Mouse (Mus musculus): ENCODE measurements around the gene Myd88.

The Myd88 gene

DNA sequence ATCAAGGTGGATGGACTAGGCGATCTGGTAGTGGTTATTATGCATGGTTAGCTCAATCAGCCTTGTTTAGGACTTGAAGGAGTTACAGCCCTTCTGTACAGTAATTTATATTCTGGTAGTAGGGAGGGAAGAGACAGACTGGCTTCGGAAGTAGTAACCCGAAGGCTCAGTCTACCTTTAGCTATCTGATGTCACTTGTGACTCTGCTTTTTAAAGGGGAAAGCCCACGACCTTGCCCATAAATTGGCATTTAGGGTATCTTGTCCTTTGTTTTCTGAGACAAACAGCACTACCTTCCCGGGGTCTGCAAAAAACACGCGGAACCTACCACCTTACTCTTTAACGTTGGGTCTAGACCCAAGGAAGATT, 1.0 kb downstream of the Myd88 start:
- DNase-seq (ENCODE audit: low read depth in 1 of 2, low spot score in 2 of 2): no peak

DNA sequence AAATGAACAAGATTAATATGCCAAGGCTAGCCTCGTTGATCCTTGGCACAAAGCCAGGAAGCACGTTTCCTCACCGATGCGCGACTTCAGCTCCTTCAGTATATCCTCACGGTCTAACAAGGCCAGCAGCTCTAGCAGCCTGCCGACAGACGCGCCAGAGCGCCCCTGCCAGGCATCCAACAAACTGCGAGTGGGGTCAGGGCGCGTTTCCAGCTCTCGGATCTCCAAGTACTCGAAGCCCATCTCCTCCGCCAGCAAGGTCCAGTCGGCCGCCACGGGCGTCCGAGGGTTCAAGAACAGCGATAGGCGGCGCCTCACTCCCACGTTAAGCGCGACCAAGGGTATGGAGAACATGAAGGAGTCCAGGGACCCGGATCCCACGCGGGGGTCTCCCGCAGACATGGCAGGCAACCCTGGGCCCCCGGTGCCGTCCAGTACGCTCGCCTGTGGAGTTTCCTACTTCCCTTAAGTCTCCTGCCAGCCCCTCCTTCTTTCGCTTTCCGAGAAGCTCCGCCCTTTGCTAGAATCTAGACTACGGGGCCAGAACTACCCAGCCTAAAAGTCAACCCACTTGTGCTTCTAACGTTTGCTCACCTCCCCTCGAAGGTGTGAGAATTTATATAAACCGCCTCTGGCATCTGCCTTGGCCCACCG, 1.5 kb downstream of the Myd88 start, which contains the start of gene Acaa1a:
TSS of gene Acaa1a (plus strand) at position 119 of the 654 bp plus-strand sequence.
- DNase-seq (ENCODE audit: low read depth in 1 of 2, low spot score in 2 of 2): peak in 1 of 2 experiments; percentile 63

DNA sequence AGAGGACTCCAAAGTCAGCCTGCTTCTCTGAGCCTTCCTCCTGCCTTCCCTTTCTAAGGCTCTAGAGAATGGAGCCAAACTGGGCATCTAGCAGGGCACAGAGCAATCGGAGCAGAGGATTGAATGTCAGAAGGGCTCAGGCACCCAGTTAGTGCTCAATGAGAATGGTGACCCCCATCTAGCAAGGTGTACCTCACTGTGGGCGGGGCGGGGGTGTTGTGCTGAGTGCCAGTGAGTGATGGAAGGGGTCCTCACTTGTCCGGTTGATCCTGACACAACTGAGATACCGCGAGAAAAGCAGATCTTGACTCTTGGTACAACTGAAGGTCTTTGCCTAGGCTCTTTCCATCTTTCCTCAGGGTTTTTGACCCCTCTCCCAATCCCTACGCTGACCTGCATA, 2.1 kb downstream of the Myd88 start:
- no peak for DNase-seq (ENCODE audit: low read depth in 1 of 2, low spot score in 2 of 2)

DNA sequence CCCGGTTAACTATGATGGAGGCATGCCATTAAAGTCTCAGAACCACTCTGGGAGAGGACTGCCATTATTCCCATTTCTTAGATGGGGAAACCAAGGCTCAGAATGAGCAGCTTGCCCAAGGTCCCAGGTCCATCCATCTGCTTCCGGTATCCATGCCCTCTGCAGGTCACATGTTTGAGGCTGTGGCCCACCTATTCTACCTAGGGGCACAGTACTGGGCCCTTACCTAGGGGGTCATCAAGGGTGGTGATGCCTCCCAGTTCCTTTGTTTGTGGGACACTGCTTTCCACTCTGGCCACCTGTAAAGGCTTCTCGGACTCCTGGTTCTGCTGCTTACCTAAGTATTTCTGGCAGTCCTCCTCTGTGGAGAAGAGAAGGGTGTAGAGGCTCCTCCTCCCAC, 2.9 kb downstream of the Myd88 start:
- no peak for DNase-seq (ENCODE audit: low read depth in 1 of 2, low spot score in 2 of 2)

DNA sequence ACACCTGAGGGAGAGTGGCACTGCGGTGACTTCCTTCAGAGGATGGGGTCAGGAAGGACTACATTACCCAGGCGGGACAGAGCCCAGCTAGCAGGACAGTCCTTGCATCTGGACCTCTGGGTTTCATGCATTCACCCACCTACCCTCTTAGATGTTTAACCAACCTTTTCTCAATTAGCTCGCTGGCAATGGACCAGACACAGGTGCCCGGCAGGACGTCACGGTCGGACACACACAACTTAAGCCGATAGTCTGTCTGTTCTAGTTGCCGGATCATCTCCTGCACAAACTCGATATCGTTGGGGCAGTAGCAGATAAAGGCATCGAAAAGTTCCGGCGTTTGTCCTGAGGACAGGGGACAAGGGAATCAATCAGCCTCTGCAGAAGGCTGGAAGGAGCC, 3.4 kb downstream of the Myd88 start:
- DNase-seq (ENCODE audit: low read depth in 1 of 2, low spot score in 2 of 2): no peak

DNA sequence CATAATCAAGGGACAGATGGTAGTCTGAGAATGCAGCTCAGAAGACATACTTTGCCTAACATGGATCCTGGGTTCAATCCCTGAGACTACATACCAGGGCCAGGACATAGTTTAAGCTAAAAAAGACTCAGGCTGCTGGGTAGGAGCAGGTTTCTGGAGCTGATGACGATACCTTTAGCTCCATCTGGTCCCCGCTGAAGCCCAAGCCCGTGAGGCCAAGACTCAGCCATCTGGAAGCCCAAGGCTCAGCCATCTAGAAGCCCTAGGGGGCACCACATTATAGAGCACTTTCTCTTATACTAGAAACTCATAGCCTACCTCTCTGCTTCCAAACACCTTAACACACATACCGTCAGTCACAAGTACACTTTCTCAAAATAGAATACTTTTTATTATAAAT, 5.6 kb downstream of the Myd88 start:
- DNase-seq (ENCODE audit: low read depth in 1 of 2, low spot score in 2 of 2): no peak

DNA sequence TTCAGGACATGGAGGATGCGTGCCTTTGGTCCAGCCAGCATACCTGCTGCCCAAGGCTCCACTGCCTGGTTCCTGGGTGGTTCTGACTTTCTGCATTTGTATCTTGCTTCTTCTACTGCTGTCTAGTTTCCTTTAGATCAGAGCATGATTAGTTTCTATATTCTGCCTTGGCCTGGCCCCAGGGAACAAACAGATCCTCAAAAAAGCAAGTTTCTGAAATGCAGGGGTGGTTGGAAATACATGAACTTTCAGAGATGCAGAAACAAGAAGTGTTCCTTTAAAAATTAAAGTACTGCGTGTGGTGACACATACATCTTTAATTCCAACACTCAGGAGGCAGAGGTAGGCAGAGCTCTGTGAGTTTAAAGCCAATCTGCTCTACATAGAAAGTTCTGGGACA, 6.4 kb downstream of the Myd88 start:
- no peak for DNase-seq (ENCODE audit: low read depth in 1 of 2, low spot score in 2 of 2)

DNA sequence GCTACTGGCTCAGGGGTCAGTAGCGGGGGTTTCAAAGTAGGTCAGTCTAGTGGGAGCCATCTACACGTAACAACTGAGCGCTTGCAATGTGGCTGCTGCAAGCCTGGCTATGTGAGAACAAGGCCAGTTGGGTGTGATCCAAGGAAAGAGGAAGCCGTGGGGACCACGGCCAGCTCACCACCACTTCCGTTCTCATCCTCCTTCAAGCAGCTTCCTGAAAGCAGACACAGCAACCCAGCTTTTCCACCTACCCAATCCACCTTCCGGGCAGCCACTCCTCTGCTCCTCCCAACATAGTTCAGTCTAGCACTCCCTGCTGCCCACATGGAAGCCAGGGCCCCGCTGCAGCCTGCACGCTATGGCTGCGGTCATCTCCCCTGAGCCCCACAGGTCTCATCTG, 6.9 kb downstream of the Myd88 start:
- peak; percentile 59 to 61 for DNase-seq (ENCODE audit: low read depth in 1 of 2, low spot score in 2 of 2)

DNA sequence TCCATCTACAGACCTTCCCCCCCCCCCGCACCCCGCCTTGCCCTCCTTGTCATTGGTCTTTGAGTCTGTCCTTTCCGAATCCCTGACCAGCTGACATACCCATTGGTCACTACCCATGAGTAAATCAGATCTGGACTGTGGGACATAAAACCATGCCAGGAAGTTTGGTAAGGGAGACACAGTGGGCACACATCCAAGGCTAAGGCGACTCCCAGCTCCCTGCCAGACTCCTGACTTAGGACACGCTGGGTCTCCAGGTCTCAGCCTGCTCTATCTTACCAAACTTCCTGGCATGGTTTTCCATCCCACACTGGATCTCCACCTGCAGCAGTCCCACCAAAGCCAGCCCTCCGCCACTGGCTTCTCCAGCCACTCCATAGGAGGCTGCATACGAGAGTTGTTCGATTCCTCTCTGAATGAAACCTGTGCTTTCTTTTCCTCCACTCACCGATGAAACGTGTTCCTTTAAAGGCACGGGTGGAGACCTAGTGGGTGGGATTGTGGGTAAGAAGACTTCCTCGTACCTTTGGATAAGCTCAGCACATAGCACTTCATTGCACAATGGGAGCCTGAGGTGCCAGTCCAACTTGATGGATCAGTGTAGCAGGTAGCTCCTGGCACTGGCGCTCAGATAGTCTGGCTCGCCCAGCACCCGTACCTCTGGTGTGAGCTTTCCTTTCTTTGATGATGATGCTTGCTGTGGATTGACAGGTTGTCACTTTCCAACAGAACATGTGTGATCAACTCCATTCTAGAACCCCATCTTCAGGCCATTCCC, 10.8 kb downstream of the Myd88 start:
- DNase-seq (ENCODE audit: low read depth in 1 of 2, low spot score in 2 of 2): no peak

DNA sequence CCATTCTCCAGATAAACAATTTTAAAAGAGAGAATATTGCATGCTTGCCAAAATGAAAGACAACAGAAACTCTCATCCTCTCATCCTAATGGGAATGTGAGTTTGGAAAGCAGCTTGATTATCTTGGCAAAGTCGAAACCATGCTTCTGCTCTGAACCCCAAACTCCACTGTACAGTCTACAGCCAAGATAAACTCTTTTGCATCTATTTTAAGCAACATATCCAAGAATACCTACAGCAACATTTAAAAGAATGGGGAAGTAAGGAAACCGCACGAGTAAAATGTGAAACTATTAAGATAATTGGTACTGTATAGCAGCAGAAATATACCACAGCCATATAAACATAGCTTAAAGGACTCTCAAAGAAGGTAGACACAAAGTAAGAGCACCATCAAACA, 12.7 kb downstream of the Myd88 start:
- no peak for DNase-seq (ENCODE audit: low read depth in 1 of 2, low spot score in 2 of 2)

DNA sequence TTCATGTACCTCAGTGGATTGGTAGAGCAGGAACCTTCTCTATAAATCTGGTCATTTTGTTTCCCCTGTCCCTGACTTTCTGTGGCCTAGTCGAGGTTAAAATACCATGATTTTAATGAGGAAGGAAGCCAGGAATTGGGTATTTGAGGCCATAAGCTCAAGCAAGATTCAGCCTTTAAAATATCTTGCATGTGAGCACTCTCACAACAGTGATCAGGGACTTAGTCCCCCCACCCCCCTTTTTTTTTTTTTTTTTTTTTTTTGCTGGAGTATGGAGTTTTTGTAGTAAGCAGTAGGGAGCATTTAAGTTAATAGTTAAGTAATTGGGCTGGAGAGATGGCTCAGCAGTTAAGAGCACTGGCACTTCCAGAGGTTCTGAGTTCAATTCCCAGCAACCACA, 17.1 kb downstream of the Myd88 start:
- no peak for DNase-seq (ENCODE audit: low read depth in 1 of 2, low spot score in 2 of 2)

DNA sequence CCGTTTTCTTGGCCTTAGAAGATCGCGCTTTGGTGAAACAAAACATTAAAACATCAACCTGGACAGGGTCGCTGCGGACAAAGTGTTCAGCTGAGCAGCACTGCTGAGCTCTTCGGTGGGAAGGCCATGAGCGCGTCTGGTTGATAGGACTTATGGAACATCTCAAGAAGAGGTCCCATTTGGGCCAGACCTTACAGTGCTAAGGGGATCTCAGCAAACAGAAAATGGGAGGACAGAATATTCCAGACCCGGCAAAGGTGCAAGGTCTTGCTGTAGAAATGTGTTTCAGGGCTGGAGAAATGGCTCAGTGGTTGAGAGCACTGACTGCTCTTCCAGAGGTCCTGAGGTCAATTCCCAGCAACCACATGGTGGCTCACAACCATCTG, 18.0 kb downstream of the Myd88 start:
- DNase-seq (ENCODE audit: low read depth in 1 of 2, low spot score in 2 of 2): no peak

DNA sequence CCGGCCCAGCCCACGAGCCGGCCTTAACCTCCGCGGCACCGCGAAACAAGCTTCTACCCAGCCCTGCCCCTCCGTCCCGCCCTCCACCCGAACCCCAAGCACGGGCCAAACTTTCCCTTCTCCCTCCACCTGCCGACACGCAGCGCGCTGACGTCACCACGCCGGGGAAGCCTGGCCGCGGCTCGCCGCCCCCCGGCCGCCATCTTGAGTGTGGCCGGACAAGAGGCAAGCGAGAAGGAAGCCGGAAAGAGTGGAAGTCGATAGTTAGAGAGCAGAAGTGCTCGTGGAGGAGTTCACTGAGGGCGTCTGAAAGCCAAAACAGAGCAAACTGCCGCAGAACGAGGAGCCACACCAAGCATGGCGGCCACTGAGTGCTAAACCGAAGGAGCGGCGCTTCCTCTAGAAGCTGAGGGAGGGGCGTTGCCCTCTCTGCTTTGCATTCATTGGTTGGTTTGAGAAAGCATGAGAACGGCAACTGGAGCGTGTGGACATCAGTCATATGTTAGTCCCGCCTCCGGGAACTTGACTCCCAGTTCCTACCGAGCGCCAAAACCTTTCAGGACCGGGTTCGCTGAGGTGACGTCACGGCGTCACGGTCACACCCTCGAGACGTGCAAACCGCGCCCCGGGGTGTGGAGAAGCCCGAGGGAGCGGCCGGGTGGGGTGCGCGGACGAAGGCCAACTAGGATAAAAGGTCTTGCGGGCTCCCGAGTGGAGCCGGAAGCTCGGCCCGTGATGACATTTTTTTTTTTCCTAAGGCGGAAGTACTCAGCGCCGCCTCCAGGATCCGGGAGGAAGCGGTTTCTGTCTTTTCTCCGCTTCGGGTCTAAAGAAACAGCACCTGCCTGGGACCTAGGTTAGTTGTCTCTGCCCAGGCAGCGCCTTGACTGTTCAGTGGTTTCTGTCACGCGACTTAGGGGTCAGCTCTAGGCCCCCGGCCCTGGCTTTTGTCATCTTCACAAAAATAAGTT, 18.6 kb downstream of the Myd88 start, which contains the start of gene Oxsr1:
TSS of gene Oxsr1 (minus strand) at position 139 of the 971 bp plus-strand sequence.
- peak; percentile 98 to 99 for DNase-seq (ENCODE audit: low read depth in 1 of 2, low spot score in 2 of 2)

DNA sequence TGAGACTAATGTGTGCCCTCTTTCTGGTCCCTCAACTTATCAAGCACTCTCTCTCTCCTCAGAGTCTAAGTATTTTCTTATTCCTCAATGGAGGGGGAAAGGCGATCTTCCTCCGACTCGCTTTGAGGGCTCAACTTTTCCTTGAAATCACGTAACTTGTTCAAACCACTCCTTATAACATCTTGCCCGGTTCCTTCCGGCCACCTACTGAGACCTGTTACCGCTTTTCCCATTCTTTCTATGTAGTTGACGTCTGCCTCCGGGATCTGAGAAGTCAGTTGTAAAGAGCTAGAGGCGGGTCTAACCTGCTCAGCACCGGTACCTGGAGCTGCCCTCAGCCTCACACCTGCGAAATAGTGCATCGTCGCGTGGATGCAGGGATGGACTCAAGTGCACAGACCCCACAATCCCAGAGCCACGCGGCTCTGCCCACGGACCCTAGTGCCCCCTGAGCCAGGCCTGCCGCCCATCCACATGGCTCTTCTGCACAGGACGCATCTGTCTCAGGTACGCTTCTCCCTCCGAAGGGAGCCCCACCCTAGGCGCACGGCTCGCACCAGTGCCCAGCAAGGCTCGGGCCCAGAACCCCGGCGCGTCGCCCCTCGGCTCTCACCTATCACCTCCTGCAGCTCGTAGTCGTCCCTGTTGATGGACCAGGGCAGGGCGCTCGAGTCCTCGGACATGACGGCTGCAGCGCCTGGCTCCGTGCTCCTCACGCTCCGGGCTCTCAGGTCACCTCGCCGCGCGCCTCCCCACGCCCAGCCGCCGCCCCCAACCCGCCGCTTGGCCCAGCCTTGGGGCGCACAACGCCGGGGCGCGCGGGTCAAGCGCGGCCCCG, 19.6 kb downstream of the Myd88 start:
- DNase-seq (ENCODE audit: low read depth in 1 of 2, low spot score in 2 of 2): no peak

DNA sequence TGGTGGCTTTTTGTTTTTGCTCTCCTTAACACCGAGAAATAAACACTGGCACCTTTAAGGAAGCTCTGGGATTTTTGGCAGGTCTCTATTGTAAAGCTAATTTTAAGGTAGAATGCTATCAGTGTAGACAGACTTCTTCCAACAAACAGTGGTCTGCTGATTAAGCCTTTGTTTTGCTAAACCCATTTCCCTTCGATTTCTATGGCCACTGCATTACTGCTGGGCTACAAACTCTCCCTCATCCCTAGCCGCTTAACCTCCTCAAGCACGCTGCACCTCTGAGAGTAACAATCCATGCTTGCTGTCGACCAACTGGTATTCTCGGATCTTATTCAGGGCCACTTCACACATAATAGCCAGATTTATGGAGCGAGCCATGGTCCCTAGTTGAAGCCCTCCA, 20.3 kb downstream of the Myd88 start:
- no peak for DNase-seq (ENCODE audit: low read depth in 1 of 2, low spot score in 2 of 2)

DNA sequence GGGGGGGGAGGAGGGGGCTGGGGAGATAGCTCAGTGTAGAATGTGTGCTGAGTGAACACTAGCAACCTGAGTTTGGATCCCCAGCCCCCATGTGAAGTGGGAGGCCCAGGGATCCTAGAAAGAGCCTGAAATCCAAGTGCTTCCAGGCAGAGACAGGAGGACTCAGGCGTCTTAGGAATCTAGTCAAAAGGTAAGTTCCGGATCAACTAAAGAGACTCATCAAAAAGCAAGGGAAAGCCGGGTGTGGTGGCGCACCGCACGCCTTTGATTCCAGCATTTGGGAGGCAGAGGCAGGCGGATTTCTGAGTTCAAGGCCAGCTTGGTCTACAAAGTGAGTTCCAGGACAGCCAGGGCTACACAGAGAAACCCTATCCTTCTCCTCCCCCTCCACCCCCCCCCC, 20.8 kb downstream of the Myd88 start:
- no peak for DNase-seq (ENCODE audit: low read depth in 1 of 2, low spot score in 2 of 2)

DNA sequence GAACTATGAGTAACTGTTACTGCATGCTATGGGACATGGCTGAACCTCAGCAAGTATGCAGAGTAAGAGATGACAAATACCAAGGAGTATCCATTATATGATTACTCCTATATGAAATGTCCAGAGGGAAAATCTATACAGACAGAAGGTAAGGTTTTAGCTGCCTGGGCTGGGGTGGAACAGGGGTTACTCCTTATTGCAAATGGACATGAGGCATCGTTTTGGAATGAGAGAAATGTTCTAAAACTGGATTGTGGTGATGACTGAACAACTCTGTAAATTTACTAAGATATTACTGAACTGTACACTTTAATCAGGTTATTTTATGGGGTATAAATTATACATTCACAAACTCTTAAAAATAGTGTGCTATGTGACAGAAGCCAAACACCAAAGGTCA, 22.3 kb downstream of the Myd88 start:
- no peak for DNase-seq (ENCODE audit: low read depth in 1 of 2, low spot score in 2 of 2)

DNA sequence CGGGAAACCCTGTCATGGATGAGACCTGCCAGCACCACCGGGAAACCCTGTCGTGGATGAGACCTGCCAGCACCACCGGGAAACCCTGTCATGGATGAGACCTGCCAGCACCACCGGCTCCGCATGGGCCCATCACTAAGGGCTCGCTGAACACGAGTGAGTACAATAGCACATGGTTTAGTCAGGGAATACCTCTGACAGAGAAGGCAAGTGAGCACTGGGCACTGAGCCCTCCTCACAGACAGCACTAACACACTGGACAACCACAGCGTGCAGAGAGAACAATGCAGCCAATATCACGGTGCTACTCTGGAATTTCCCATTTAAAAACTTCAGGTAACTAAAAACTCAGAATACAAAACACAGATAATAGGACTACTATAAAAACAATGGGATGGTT, 28.1 kb downstream of the Myd88 start:
- DNase-seq (ENCODE audit: low read depth in 1 of 2, low spot score in 2 of 2): no peak

DNA sequence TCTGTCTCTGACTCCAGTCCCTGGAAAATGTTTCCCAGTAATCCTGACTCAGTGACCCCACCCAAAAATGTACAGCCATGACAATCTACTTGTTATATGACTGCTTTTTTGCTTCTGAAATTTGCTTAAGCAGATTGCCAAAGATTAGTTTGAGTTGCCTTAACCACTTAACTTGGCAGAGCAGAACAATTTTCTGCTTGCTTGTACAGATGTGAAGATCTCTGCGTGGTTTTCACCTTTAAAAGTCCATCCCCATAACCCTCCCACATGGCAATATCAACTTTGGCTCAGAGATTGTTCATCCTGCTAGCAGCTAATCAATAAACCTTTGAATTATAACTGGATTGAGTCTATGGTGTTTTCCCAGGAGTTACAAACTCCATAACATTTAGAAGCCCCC, 32.1 kb downstream of the Myd88 start:
- DNase-seq (ENCODE audit: low read depth in 1 of 2, low spot score in 2 of 2): no peak

DNA sequence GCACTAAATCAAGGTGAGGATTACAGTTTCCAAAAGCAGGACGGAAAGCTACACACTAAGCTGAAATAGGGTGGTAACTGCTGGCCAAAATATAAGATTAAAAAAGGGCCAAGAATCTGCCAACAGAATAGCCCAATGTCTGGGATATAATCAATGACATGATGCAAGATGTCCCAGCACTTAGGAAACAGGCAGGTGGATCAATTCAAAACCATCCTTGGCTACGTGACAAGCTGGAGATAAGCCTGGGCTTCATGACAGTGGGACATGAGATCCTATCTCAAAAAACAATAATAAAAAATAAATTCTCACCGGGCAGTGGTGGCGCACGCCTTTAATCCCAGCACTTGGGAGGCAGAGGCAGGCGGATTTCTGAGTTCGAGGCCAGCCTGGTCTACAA, 35.3 kb downstream of the Myd88 start:
- no peak for DNase-seq (ENCODE audit: low read depth in 1 of 2, low spot score in 2 of 2)

DNA sequence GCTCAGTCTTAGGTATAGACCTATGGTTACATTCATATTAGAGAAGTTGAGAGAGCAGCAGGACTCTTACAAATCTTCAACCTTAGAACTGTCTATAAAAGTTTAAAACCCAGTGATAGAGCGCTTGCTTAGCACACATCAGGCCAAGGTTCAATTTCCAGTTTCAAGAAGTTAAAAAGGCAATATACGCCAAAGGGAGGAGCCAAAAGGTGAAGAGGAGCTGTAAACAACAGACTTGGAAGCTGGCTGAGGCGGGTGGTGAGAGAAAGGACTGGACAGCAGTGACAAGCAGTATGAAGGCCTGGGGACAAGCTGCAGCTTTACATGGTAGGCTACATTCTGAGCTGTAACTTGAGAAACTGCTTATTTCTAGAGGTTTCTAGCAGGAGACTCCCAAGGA, 42.6 kb downstream of the Myd88 start:
- DNase-seq (ENCODE audit: low read depth in 1 of 2, low spot score in 2 of 2): no peak

Measured in monocyte, adult 2 months (primary cell).